Mouse (Mus musculus): ENCODE data around the gene Sh3bgrl3. TPM values are rescaled to one million over a fixed set of nuclear protein-coding genes. Genes with fewer than 3 reads are reported as not detected.

Gene Sh3bgrl3
- polyA plus RNA-seq, 1 experiment: 1,207 TPM

DNA sequence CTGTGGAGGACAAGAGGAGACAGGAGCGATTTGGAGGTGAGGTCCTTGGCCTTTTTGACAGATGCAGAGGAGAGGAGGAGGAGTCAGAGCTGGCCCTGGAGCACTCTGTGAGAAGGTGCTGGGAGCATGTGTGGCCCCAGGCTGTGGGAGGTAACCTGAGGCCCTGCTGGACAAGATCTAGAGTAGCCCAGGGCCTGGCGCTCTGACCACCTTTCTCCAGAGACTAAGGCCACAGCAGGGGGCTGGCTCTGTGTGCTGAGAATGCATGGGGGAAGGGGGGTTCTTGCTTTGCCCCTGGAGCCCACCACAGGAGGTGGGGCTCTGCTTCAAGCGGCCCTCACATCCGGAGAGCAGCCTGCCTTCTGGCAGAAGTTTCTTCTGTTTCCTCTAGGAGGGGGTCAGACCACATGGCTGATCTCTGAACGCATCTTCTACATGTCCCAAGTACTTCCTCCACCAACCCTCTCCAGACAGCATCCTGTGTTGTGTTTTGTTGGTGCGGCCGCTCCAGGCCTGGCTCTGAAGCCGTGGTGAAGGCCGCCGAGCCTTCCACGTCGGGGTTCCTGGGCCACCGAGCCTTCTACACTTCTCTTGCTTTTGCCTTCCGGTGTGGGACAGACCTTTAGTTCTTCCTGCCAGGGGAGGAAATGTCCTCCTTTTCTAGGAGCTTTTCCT is 10.3 kb downstream of the Sh3bgrl3 start:
- Histone ChIP-seq H3K4me3 (ENCODE audit: insufficient read depth, low read depth, low read length) (no peak overlapping the region), H3K27ac (ENCODE audit: insufficient read depth, low read depth, low read length) (no peak overlapping the region), H3K4me1 (ENCODE audit: control insufficient read depth, insufficient read depth, low read length) (peaks cover 10% of the 10 kb centered on the region)
- TF ChIP-seq CTCF (IDR thresholded peaks at IDR 0.05; ENCODE audit: insufficient read depth, low read depth, low read length): no peak
- TF ChIP-seq POLR2A (IDR thresholded peaks at IDR 0.05; ENCODE audit: insufficient read depth, low read depth, low read length): no peak
- 79% methylated on average over 14 of the region's 14 CpGs for WGBS

- WGBS: 80% methylated on average over 8 of the region's 8 CpGs
- Histone ChIP-seq H3K27ac (ENCODE audit: insufficient read depth, low read depth, low read length) (no peak overlapping the region), H3K4me3 (ENCODE audit: insufficient read depth, low read depth, low read length) (no peak overlapping the region), H3K4me1 (ENCODE audit: control insufficient read depth, insufficient read depth, low read length) (peaks cover 18% of the 10 kb centered on the region)
- TF ChIP-seq CTCF (IDR thresholded peaks at IDR 0.05; ENCODE audit: insufficient read depth, low read depth, low read length) (no peak), POLR2A (IDR thresholded peaks at IDR 0.05; ENCODE audit: insufficient read depth, low read depth, low read length) (no peak)
These were observed 11.6 kb downstream of the Sh3bgrl3 start for GRCm38 (mm10) chr4:134117012-134117411.

DNA sequence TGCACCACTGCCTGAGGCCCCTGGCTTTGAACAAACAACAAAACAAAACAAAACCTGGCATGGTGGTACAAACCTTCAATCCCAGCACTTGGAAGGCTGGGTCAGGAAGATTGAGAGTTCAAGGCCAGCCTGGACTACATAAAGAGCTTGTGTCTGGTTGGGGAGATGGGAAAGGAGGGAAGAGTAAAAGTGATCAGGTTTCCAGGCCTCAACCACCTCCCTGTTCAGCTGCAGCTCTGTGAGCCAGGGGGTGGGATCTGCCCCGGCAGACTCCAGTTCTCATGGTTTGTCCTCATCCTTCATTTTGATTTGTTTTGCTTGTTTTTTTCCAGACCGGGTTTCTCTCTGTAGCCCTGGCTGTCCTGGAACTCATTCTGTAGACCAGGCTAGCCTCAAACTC is 12.1 kb downstream of the Sh3bgrl3 start:
- peaks cover 18% of the 10 kb centered on the region for H3K4me1 ChIP-seq (ENCODE audit: control insufficient read depth, insufficient read depth, low read length)
- 95% methylated on average over 2 of the region's 2 CpGs for WGBS
- no peak overlapping the region for H3K4me3 ChIP-seq (ENCODE audit: insufficient read depth, low read depth, low read length)
- no peak for TF ChIP-seq POLR2A (IDR thresholded peaks at IDR 0.05; ENCODE audit: insufficient read depth, low read depth, low read length)
- TF ChIP-seq CTCF (IDR thresholded peaks at IDR 0.05; ENCODE audit: insufficient read depth, low read depth, low read length): no peak
- H3K27ac ChIP-seq (ENCODE audit: insufficient read depth, low read depth, low read length): no peak overlapping the region; the same call in 1 of the 2 replicates

DNA sequence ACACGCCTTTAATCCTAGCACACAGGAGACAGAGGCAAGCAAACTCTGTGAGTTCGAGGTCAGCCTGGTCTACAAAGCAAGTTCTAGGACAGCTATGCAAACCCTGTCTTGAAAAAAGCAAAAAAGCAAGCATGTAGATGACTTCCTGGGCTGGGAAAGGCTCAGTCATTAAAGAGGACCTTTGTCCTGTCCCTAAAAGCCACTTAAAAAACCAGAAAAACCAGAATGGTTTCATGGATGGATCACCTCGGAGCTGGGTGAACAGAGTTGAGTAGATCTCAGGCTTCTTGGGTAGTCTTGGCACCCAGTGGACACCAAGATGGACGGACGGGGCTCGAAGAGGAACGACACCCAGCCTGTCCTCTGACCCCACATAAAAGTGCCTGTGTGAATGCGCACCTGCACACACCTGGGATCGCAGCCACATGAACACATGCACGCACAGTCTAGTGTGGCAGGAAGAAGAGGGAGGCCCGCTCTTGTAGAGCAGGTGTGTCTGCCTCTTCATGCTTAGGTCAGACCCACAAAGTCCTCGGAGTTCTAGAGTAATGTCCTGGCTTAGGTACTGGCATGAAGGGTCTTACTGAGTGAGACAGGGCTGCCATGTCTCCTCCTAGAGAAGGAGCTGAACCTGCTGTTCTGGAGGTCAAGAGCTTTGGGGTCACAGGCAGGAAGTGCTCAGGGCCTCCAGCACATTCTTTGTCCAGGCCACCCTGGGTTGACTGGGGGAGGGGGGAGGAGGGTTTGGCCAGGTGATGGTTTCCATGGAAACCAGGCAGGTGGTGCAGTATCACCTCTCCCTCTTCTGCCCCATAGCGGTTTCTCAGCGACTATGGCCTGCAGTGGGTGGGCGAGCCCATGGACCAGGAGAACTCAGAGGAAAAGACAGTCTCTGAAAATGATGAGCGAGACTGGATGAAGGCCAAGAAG is 13.1 kb downstream of the Sh3bgrl3 start:
- H3K4me3 ChIP-seq (ENCODE audit: insufficient read depth, low read depth, low read length): no peak overlapping the region
- 89% methylated on average over 16 of the region's 16 CpGs for WGBS

DNA sequence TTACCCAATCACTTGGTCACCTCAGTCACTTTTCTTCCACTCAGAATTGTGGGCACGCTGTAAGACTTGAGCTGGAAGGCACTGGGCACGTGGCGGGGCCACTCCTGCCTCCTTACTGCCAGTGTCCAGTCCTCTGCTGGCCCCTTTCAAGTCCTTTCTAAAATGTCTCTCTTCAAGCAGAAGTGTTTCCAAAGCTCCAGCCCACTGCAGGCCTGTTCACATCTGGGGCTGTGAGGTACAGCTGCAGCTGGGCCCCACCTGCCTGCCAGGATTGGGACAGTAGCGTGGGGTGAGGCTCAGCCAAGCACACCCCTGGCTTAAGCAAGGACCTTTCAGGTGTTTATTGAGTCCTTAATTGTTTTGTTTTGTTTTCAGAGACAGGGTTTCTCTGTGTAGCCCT is 14.6 kb downstream of the Sh3bgrl3 start:
- 94% methylated on average over 4 of the region's 4 CpGs for WGBS

More for the DNA sequence above, 13.1 kb downstream of the Sh3bgrl3 start:
- TF ChIP-seq POLR2A (IDR thresholded peaks at IDR 0.05; ENCODE audit: insufficient read depth, low read depth, low read length) (no peak), CTCF (IDR thresholded peaks at IDR 0.05; ENCODE audit: insufficient read depth, low read depth, low read length) (no peak)
- H3K27ac ChIP-seq (ENCODE audit: insufficient read depth, low read depth, low read length): no peak overlapping the region
- peaks cover 18% of the 10 kb centered on the region for H3K4me1 ChIP-seq (ENCODE audit: control insufficient read depth, insufficient read depth, low read length)

GRCm38 (mm10) chr4:134113356-134113994 is 15.1 kb downstream of the Sh3bgrl3 start:
- TF ChIP-seq POLR2A (IDR thresholded peaks at IDR 0.05; ENCODE audit: insufficient read depth, low read depth, low read length) (no peak), CTCF (IDR thresholded peaks at IDR 0.05; ENCODE audit: insufficient read depth, low read depth, low read length) (no peak)
- H3K4me1 ChIP-seq (ENCODE audit: control insufficient read depth, insufficient read depth, low read length): peaks cover 18% of the 10 kb centered on the region
- WGBS: 49% methylated on average over 10 of the region's 10 CpGs
- H3K4me3 ChIP-seq (ENCODE audit: insufficient read depth, low read depth, low read length): no peak overlapping the region
- H3K27ac ChIP-seq (ENCODE audit: insufficient read depth, low read depth, low read length): 0 out of 2 replicates have a peak overlapping the region, but pooled peaks have one; percentile 48

More for the DNA sequence above, 14.6 kb downstream of the Sh3bgrl3 start:
- Histone ChIP-seq H3K27ac (ENCODE audit: insufficient read depth, low read depth, low read length) (0 out of 2 replicates have a peak overlapping the region, but pooled peaks have one; percentile 20), H3K4me1 (ENCODE audit: control insufficient read depth, insufficient read depth, low read length) (peaks cover 18% of the 10 kb centered on the region), H3K4me3 (ENCODE audit: insufficient read depth, low read depth, low read length) (no peak overlapping the region)
- TF ChIP-seq CTCF (IDR thresholded peaks at IDR 0.05; ENCODE audit: insufficient read depth, low read depth, low read length) (no peak), POLR2A (IDR thresholded peaks at IDR 0.05; ENCODE audit: insufficient read depth, low read depth, low read length) (no peak)

DNA sequence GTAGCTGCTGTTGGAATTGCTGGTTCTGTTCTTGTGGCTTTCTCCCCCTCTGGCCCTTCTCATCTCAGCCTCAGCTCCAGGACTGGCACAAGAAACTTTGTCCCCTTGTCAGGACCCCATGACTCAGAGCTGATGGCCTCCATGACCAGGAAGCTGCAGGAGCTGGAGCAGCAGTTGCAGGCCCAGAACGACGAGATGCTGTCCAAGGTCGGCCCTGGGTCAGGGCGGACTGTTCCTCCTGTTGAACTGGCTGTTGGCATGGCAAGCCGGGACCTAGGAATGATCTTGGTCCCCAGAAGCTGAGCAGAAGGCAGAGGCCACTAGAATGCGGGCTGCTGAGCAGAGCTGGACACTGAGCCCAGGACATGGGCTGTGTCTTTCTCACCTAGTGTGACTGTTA is 16.2 kb downstream of the Sh3bgrl3 start:
- Histone ChIP-seq H3K4me3 (ENCODE audit: insufficient read depth, low read depth, low read length) (no peak overlapping the region), H3K27ac (ENCODE audit: insufficient read depth, low read depth, low read length) (no peak overlapping the region), H3K4me1 (ENCODE audit: control insufficient read depth, insufficient read depth, low read length) (peaks cover 26% of the 10 kb centered on the region)
- WGBS: 85% methylated on average over 6 of the region's 6 CpGs
- no peak for TF ChIP-seq POLR2A (IDR thresholded peaks at IDR 0.05; ENCODE audit: insufficient read depth, low read depth, low read length)

DNA sequence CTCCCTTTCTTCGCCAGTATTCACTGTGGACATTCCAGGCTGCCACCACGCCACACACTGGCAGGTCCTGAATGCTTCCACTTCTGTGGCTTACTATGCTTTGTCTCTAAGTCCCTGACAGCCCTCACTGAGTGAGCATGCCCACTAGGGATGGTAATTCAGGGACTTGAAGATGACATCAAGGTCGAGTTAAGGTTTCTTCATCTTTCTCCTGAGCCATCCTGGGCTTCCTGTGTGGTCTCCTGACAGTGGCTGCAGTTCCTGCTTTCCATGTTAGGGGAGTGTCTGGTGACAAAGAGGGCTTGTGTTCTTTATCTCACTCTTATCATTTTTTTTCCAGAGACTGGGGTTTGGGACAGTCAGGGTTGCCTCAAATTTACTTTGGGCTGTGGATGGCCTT is 17.9 kb downstream of the Sh3bgrl3 start:
- 67% methylated on average over 3 of the region's 3 CpGs for WGBS

More for the DNA sequence above, 17.9 kb downstream of the Sh3bgrl3 start:
- Histone ChIP-seq H3K4me3 (ENCODE audit: insufficient read depth, low read depth, low read length) (no peak overlapping the region), H3K4me1 (ENCODE audit: control insufficient read depth, insufficient read depth, low read length) (peaks cover 26% of the 10 kb centered on the region), H3K27ac (ENCODE audit: insufficient read depth, low read depth, low read length) (no peak overlapping the region)
- no peak for TF ChIP-seq CTCF (IDR thresholded peaks at IDR 0.05; ENCODE audit: insufficient read depth, low read depth, low read length)
- no peak for TF ChIP-seq POLR2A (IDR thresholded peaks at IDR 0.05; ENCODE audit: insufficient read depth, low read depth, low read length)

Measured in olfactory bulb, adult 2 months (tissue).